ENCODE assay signal across 12 mouse cellular contexts in the genomic region with DNA sequence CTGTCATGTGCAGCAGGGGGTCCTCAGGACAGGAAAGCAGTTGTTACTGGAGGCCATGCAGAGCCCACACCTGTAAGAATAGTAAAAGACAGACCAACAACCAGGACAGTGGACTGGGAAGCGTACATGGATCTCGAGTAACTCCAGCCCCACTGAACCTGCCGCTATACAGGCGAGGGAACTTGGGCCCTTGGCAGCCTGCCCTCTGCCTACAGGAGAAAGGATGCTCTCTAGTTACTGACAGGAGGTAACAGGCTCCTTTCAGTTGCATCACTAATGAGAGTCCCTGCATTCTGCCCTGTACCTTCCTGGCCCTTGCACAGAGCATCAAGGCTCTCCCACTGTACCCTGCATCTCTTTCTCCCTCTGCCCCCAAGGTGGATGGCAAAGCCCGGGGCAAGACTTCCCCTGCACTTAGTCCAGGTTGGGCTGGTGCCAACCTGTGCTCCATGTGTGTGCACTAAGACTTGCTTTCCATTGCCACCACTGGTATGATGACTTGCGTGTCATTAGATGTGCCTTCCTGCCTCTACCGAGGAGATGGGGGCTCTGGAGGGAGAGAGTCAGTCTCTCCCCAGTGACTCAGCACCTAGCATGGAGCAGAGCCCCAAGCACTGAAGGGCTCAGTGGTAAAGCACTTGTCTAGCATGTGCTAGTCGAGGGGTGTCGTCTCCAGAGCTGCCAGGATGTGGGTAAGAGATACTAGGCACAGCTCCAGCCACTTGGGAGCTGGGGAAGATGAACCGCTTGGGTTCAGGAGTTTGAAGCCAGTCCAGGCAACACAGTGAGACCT. TPM values are rescaled to one million over a fixed set of nuclear protein-coding genes. Genes with fewer than 3 reads are reported as not detected.
DNase-seq lines count a peak whose midpoint lies in the region; ATAC-seq and TF ChIP-seq lines count a peak whose summit lies in the region.
"Had no signal": no experiment of that assay in that cellular context is flagged by ENCODE, and none has a peak within 500 bp of the region (broad histone marks: within the 10 kb centered on the region; RNA-seq: fewer than 3 reads in every experiment).

No protein-coding gene starts in this region.

- H3K9me3 ChIP-seq in forebrain, embryonic 13.5 days (replicated peaks): no peaks in the 10 kb centered on the region
- H3K9me3 ChIP-seq in forebrain, embryonic 12.5 days: no peaks in the 10 kb centered on the region
- no peaks in the 10 kb centered on the region for H3K9me3 ChIP-seq in lung, postnatal 0 days (ENCODE audit: low read length)
- no peaks in the 10 kb centered on the region for H3K9me3 ChIP-seq in neural tube, embryonic 15.5 days (replicated peaks)
- H3K9me3 ChIP-seq: hindbrain, embryonic 15.5 days; kidney, embryonic 15.5 days had no signal

- no peak for TF ChIP-seq CTCF in lung, postnatal 0 days (IDR thresholded peaks at IDR 0.05)

- no peak for DNase-seq in lung, postnatal 0 days (ENCODE audit: low spot score)
- no peak for DNase-seq in lung, postnatal 25 days (ENCODE audit: low spot score)
- no peak for DNase-seq in layer of hippocampus, adult 18-20 months (ENCODE audit: low spot score in 2 of 2)
- DNase-seq in spleen, adult 18-20 months: no peak

- H3K4me3 ChIP-seq in forebrain, embryonic 13.5 days: no peak overlapping the region
- H3K4me3 ChIP-seq in forebrain, embryonic 12.5 days (replicated peaks): no peak overlapping the region
- H3K4me3 ChIP-seq in lung, postnatal 0 days (ENCODE audit: low read depth, low read length): no peak overlapping the region
- H3K4me3 ChIP-seq in neural tube, embryonic 15.5 days (replicated peaks): no peak overlapping the region
- H3K4me3 ChIP-seq: hindbrain, embryonic 15.5 days; kidney, embryonic 15.5 days had no signal

- 0 out of 2 replicates have a peak overlapping the region, but pooled peaks have one; percentile 32 for H3K27ac ChIP-seq in forebrain, embryonic 13.5 days
- no peak overlapping the region for H3K27ac ChIP-seq in forebrain, embryonic 12.5 days
- no peak overlapping the region for H3K27ac ChIP-seq in lung, postnatal 0 days (ENCODE audit: low read length)
- H3K27ac ChIP-seq in neural tube, embryonic 15.5 days (replicated peaks): peak overlapping the region; percentile 52; the same call in 1 of the 2 replicates
- H3K27ac ChIP-seq: hindbrain, embryonic 15.5 days; kidney, embryonic 15.5 days had no signal

- TF ChIP-seq EP300 in lung, postnatal 0 days (IDR thresholded peaks at IDR 0.05): no peak

- H3K9ac ChIP-seq in forebrain, embryonic 13.5 days: no peak overlapping the region
- no peak overlapping the region for H3K9ac ChIP-seq in forebrain, embryonic 12.5 days
- H3K9ac ChIP-seq in lung, postnatal 0 days (replicated peaks; ENCODE audit: low read depth): 0 out of 2 replicates have a peak overlapping the region, but pooled peaks have one; percentile 3
- no peak overlapping the region for H3K9ac ChIP-seq in neural tube, embryonic 15.5 days (replicated peaks)
- H3K9ac ChIP-seq: hindbrain, embryonic 15.5 days; kidney, embryonic 15.5 days had no signal

- no peaks in the 10 kb centered on the region for H3K27me3 ChIP-seq in forebrain, embryonic 13.5 days
- H3K27me3 ChIP-seq in forebrain, embryonic 12.5 days: no peaks in the 10 kb centered on the region
- H3K27me3 ChIP-seq in lung, postnatal 0 days (replicated peaks; ENCODE audit: insufficient read depth, low read length): no peaks in the 10 kb centered on the region
- H3K27me3 ChIP-seq in neural tube, embryonic 15.5 days (replicated peaks): no peaks in the 10 kb centered on the region
- H3K27me3 ChIP-seq: CH12.LX; hindbrain, embryonic 15.5 days; kidney, embryonic 15.5 days had no signal

- 72% methylated on average over 10 of the region's 10 CpGs for WGBS in forebrain, embryonic 13.5 days
- 87% methylated on average over 10 of the region's 10 CpGs for WGBS in forebrain, embryonic 12.5 days
- WGBS in lung, postnatal 0 days: 54% methylated on average over 10 of the region's 10 CpGs
- 73% methylated on average over 10 of the region's 10 CpGs for WGBS in neural tube, embryonic 15.5 days

- H3K36me3 ChIP-seq in forebrain, embryonic 13.5 days (ENCODE audit: poor library complexity, severe bottlenecking): peaks cover 39% of the 10 kb centered on the region
- peaks cover 28% of the 10 kb centered on the region for H3K36me3 ChIP-seq in forebrain, embryonic 12.5 days (replicated peaks)
- 0 out of 2 replicates have a peak, but pooled peaks cover 14% of the 10 kb centered on the region for H3K36me3 ChIP-seq in lung, postnatal 0 days (ENCODE audit: insufficient read depth, low read length)
- peaks cover 25% of the 10 kb centered on the region for H3K36me3 ChIP-seq in neural tube, embryonic 15.5 days

- no peaks in the 10 kb centered on the region for H3K4me1 ChIP-seq in forebrain, embryonic 13.5 days
- H3K4me1 ChIP-seq in forebrain, embryonic 12.5 days: no peaks in the 10 kb centered on the region
- H3K4me1 ChIP-seq in lung, postnatal 0 days (ENCODE audit: insufficient read depth, low read depth, low read length): no peaks in the 10 kb centered on the region
- peaks cover 22% of the 10 kb centered on the region for H3K4me1 ChIP-seq in neural tube, embryonic 15.5 days
- H3K4me1 ChIP-seq: hindbrain, embryonic 15.5 days had no signal

- peak; percentile 12 for ATAC-seq in forebrain, embryonic 13.5 days
- ATAC-seq in forebrain, embryonic 12.5 days (ENCODE audit: low FRiP score): no peak
- no peak for ATAC-seq in lung, postnatal 0 days
- peak; percentile 96 for ATAC-seq in common myeloid progenitor, adult 5-6 weeks (replicated peaks; ENCODE audit: low read depth, poor library complexity, severe bottlenecking)
- ATAC-seq in neural tube, embryonic 15.5 days (ENCODE audit: low FRiP score): no peak

- H3K4me2 ChIP-seq in forebrain, embryonic 13.5 days: no peak overlapping the region
- H3K4me2 ChIP-seq in forebrain, embryonic 12.5 days: no peak overlapping the region
- H3K4me2 ChIP-seq in lung, postnatal 0 days (replicated peaks; ENCODE audit: low read depth, low read length): no peak overlapping the region
- H3K4me2 ChIP-seq in neural tube, embryonic 15.5 days: no peak overlapping the region
- H3K4me2 ChIP-seq: hindbrain, embryonic 15.5 days; kidney, embryonic 15.5 days; midbrain, embryonic 11.5 days had no signal

RNA-seq across cellular contexts. Expression of a gene that starts 8.8 kb away (rescaled TPM):
- 28.1 and 28.4 TPM in 2 replicates for polyA plus RNA-seq in forebrain, embryonic 13.5 days (2015; fragmentation: Nextera tagmentation; extraction: Ambion mirVana)
- polyA plus RNA-seq in forebrain, embryonic 12.5 days (2016; fragmentation: Nextera tagmentation; extraction: Ambion mirVana): 61.4 and 95.4 TPM in 2 replicates
- 222 and 240 TPM in 2 replicates for polyA plus RNA-seq in lung, postnatal 0 days (2015; fragmentation: Nextera tagmentation; extraction: Ambion mirVana)
- total RNA-seq in common myeloid progenitor, adult 5-6 weeks (2017): not detected in 2 replicates
- 40.8 and 169 TPM in 2 replicates for polyA plus RNA-seq in neural tube, embryonic 15.5 days (2015; fragmentation: Nextera tagmentation; extraction: Ambion mirVana)
- 10 to 100 TPM in 1 of 2 experiments, 1 to 10 TPM in 1; 8.7 to 12.2 TPM for total RNA-seq in layer of hippocampus, adult 18-20 months (2021)
- total RNA-seq: CH12.LX had no signal

Comparison
In these comparisons a context has a peak if more than half of its experiments do, and no peak if none do; other contexts are left out.
1. ATAC-seq: peak in forebrain, embryonic 13.5 days (single experiment) and common myeloid progenitor, adult 5-6 weeks (single experiment); none in forebrain, embryonic 12.5 days (single experiment), lung, postnatal 0 days (single experiment) and neural tube, embryonic 15.5 days (single experiment).
2. H3K27ac ChIP-seq: peak in forebrain, embryonic 13.5 days (single experiment) and neural tube, embryonic 15.5 days (single experiment); none in forebrain, embryonic 12.5 days (single experiment) and lung, postnatal 0 days (single experiment).